Mouse (Mus musculus): ENCODE measurements around the gene Rab11fip2. TPM values are rescaled to one million over a fixed set of nuclear protein-coding genes. Genes with fewer than 3 reads are reported as not detected.

The Rab11fip2 gene
- total RNA-seq, 1 experiment: 5.5 TPM

DNA sequence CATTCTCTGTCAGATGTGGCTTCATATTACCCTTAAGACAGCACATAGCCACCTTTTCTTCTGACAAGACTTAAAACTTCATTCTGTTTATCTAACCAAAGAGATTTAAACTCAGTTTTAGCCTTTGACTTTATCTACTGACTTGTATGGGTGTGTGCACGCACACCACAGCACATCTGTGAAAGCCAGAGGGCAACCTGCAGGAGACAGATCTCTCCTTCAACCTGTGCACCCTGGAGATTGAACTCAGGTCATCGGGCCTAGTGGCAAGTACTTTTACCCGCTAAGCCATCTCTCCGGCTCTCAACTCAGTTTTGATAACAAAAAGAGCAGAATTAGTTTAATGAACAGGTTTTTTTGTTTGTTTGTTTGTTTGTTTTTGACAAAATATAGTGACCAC, 43.5 kb downstream of the Rab11fip2 start:
- Histone ChIP-seq H3K9me3 (ENCODE audit: control insufficient read depth, insufficient read depth, low read depth, low read length) (no peaks in the 10 kb centered on the region), H3K4me3 (ENCODE audit: insufficient read depth in 1 of 2, low read depth in 1 of 2, low read length in 2 of 2, poor library complexity in 1 of 2, severe bottlenecking in 1 of 2) (no peak overlapping the region), H3K9ac (ENCODE audit: insufficient read depth, low read depth, low read length, poor library complexity, severe bottlenecking) (no peak overlapping the region), H3K27ac (ENCODE audit: insufficient read depth, low read depth, low read length, poor library complexity, severe bottlenecking) (no peak overlapping the region), H3K4me1 (ENCODE audit: control insufficient read depth in 2 of 2, insufficient read depth in 2 of 2, low read length in 2 of 2, poor library complexity in 1 of 2) (no peaks in the 10 kb centered on the region), H3K36me3 (ENCODE audit: control insufficient read depth, insufficient read depth, low read length, poor library complexity, severe bottlenecking) (no peaks in the 10 kb centered on the region)
- no peak for TF ChIP-seq ZC3H11A (IDR thresholded peaks at IDR 0.05; ENCODE audit: borderline replicate concordance, low read depth, low read length)
- no peak for TF ChIP-seq HCFC1 (IDR thresholded peaks at IDR 0.05; ENCODE audit: borderline replicate concordance, insufficient read depth, low read length)
- TF ChIP-seq MAFK (IDR thresholded peaks at IDR 0.05; ENCODE audit: insufficient read depth, low read depth, low read length): no peak
- no peak for TF ChIP-seq CHD2 (IDR thresholded peaks at IDR 0.05; ENCODE audit: low read depth, low read length)
- no peak for TF ChIP-seq ZNF384 (IDR thresholded peaks at IDR 0.05; ENCODE audit: low read depth, low read length)
- DNase-seq (ENCODE audit: low read depth, low spot score): no peak
- in situ Hi-C loops (cut with MboI; ENCODE audit: low sequenced_read_pairs in 2 of 2, unreplicated experiment in 2 of 2): no loop called here

DNA sequence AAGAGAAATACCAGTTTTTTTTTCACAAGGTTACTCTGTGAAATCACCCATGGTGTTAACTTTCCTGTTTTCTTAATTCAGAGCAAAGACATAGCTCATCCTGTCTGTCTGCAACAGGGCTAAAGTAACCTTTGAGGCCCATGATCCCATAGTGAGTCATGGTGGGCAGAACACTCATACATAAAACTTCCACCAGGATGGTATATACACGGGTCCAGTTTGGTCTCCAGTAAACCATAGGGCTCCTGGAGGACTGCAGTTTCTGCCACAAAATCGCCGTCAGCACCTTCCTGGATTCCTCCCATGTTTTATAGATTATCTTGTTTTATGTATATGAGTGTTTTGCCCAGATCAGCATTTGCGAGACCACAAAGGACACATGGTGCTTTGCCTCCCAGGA, 45.2 kb downstream of the Rab11fip2 start:
- H3K4me3 ChIP-seq (ENCODE audit: insufficient read depth in 1 of 2, low read depth in 1 of 2, low read length in 2 of 2, poor library complexity in 1 of 2, severe bottlenecking in 1 of 2): no peak overlapping the region
- no peak for DNase-seq (ENCODE audit: low read depth, low spot score)
- H3K27ac ChIP-seq (ENCODE audit: insufficient read depth, low read depth, low read length, poor library complexity, severe bottlenecking): no peak overlapping the region
- in situ Hi-C loops (cut with MboI; ENCODE audit: low sequenced_read_pairs in 2 of 2, unreplicated experiment in 2 of 2): no loop called here
- no peaks in the 10 kb centered on the region for H3K9me3 ChIP-seq (ENCODE audit: control insufficient read depth, insufficient read depth, low read depth, low read length)
- H3K36me3 ChIP-seq (ENCODE audit: control insufficient read depth, insufficient read depth, low read length, poor library complexity, severe bottlenecking): no peaks in the 10 kb centered on the region
- TF ChIP-seq CHD2 (IDR thresholded peaks at IDR 0.05; ENCODE audit: low read depth, low read length) (no peak), MAFK (IDR thresholded peaks at IDR 0.05; ENCODE audit: insufficient read depth, low read depth, low read length) (no peak), HCFC1 (IDR thresholded peaks at IDR 0.05; ENCODE audit: borderline replicate concordance, insufficient read depth, low read length) (no peak), ZC3H11A (IDR thresholded peaks at IDR 0.05; ENCODE audit: borderline replicate concordance, low read depth, low read length) (no peak), ZNF384 (IDR thresholded peaks at IDR 0.05; ENCODE audit: low read depth, low read length) (no peak)
- H3K4me1 ChIP-seq (ENCODE audit: control insufficient read depth in 2 of 2, insufficient read depth in 2 of 2, low read length in 2 of 2, poor library complexity in 1 of 2): no peaks in the 10 kb centered on the region
- H3K9ac ChIP-seq (ENCODE audit: insufficient read depth, low read depth, low read length, poor library complexity, severe bottlenecking): no peak overlapping the region

DNA sequence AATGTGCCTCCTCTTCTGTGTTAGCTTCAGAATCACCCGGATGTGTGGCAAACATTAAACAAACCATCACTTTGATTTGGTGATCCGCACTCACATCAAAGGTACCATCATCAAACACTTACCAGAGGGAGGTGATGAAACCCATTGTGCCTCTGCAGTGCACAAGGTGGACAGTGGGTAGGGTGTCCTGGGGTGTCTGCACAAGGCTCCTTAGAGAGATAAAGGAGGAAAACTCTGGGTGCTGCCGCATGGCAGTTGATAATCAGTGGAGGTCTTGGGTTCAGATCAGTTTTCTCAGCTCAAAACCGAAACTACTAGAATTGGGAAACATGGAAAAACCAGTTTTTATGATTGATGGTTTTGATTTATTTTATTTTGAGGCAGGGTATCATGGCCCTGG, 54.1 kb downstream of the Rab11fip2 start:
- H3K27ac ChIP-seq (ENCODE audit: insufficient read depth, low read depth, low read length, poor library complexity, severe bottlenecking): no peak overlapping the region
- no peaks in the 10 kb centered on the region for H3K9me3 ChIP-seq (ENCODE audit: control insufficient read depth, insufficient read depth, low read depth, low read length)
- H3K9ac ChIP-seq (ENCODE audit: insufficient read depth, low read depth, low read length, poor library complexity, severe bottlenecking): no peak overlapping the region
- H3K4me1 ChIP-seq (ENCODE audit: control insufficient read depth in 2 of 2, insufficient read depth in 2 of 2, low read length in 2 of 2, poor library complexity in 1 of 2): no peaks in the 10 kb centered on the region
- in situ Hi-C loops (cut with MboI; ENCODE audit: low sequenced_read_pairs in 2 of 2, unreplicated experiment in 2 of 2): no loop called here
- H3K36me3 ChIP-seq (ENCODE audit: control insufficient read depth, insufficient read depth, low read length, poor library complexity, severe bottlenecking): no peaks in the 10 kb centered on the region
- no peak for TF ChIP-seq ZNF384 (IDR thresholded peaks at IDR 0.05; ENCODE audit: low read depth, low read length)
- TF ChIP-seq HCFC1 (IDR thresholded peaks at IDR 0.05; ENCODE audit: borderline replicate concordance, insufficient read depth, low read length): no peak
- TF ChIP-seq ZC3H11A (IDR thresholded peaks at IDR 0.05; ENCODE audit: borderline replicate concordance, low read depth, low read length): no peak
- no peak for TF ChIP-seq CHD2 (IDR thresholded peaks at IDR 0.05; ENCODE audit: low read depth, low read length)
- TF ChIP-seq MAFK (IDR thresholded peaks at IDR 0.05; ENCODE audit: insufficient read depth, low read depth, low read length): no peak
- DNase-seq (ENCODE audit: low read depth, low spot score): no peak
- H3K4me3 ChIP-seq (ENCODE audit: insufficient read depth in 1 of 2, low read depth in 1 of 2, low read length in 2 of 2, poor library complexity in 1 of 2, severe bottlenecking in 1 of 2): no peak overlapping the region

DNA sequence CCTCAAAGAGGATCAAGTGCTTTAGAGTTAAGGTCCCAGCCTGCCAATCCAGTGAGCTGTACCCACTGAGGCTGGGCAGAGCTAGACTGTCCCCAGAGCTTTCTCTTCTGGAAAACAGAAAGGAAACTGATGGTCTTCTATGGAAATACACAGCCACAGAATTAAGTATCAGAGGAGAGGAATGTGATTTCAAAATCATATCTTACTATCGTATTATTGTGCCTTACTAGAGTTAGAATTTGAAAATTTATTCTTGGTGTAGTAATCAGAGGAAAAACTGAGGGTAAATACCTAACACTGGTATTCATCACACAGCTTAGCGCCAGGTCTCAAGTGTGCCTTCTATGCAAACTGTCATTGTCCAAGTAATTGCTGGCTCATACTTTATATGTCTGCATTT, 54.6 kb downstream of the Rab11fip2 start:
- no peak for DNase-seq (ENCODE audit: low read depth, low spot score)
- H3K36me3 ChIP-seq (ENCODE audit: control insufficient read depth, insufficient read depth, low read length, poor library complexity, severe bottlenecking): no peaks in the 10 kb centered on the region
- TF ChIP-seq CHD2 (IDR thresholded peaks at IDR 0.05; ENCODE audit: low read depth, low read length) (no peak), ZNF384 (IDR thresholded peaks at IDR 0.05; ENCODE audit: low read depth, low read length) (no peak), MAFK (IDR thresholded peaks at IDR 0.05; ENCODE audit: insufficient read depth, low read depth, low read length) (no peak), HCFC1 (IDR thresholded peaks at IDR 0.05; ENCODE audit: borderline replicate concordance, insufficient read depth, low read length) (no peak), ZC3H11A (IDR thresholded peaks at IDR 0.05; ENCODE audit: borderline replicate concordance, low read depth, low read length) (no peak)
- H3K4me1 ChIP-seq (ENCODE audit: control insufficient read depth in 2 of 2, insufficient read depth in 2 of 2, low read length in 2 of 2, poor library complexity in 1 of 2): no peaks in the 10 kb centered on the region
- in situ Hi-C loops (cut with MboI; ENCODE audit: low sequenced_read_pairs in 2 of 2, unreplicated experiment in 2 of 2): no loop called here
- no peak overlapping the region for H3K9ac ChIP-seq (ENCODE audit: insufficient read depth, low read depth, low read length, poor library complexity, severe bottlenecking)
- H3K4me3 ChIP-seq (ENCODE audit: insufficient read depth in 1 of 2, low read depth in 1 of 2, low read length in 2 of 2, poor library complexity in 1 of 2, severe bottlenecking in 1 of 2): no peak overlapping the region
- no peaks in the 10 kb centered on the region for H3K9me3 ChIP-seq (ENCODE audit: control insufficient read depth, insufficient read depth, low read depth, low read length)
- no peak overlapping the region for H3K27ac ChIP-seq (ENCODE audit: insufficient read depth, low read depth, low read length, poor library complexity, severe bottlenecking)

DNA sequence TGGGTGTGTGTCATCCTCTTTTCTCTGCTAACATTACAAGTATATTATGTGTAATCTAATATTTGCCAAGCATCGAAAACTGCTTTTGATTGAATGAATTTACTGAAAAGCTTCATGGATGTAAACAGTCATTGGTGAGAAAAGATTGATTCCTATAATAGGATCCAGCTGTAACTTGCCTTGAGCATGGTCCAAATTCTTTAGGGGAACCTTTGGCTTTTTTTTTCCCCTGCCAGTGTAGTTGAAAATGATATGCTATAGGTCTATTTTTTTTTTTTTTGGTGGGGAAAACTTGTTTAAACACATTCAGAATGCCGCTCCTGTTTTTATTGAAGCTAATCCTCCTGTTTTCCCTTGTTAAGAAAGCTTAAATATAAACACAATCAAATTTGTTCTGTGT, 55.6 kb downstream of the Rab11fip2 start:
- Histone ChIP-seq H3K4me3 (ENCODE audit: insufficient read depth in 1 of 2, low read depth in 1 of 2, low read length in 2 of 2, poor library complexity in 1 of 2, severe bottlenecking in 1 of 2) (no peak overlapping the region), H3K9ac (ENCODE audit: insufficient read depth, low read depth, low read length, poor library complexity, severe bottlenecking) (no peak overlapping the region), H3K36me3 (ENCODE audit: control insufficient read depth, insufficient read depth, low read length, poor library complexity, severe bottlenecking) (no peaks in the 10 kb centered on the region), H3K4me1 (ENCODE audit: control insufficient read depth in 2 of 2, insufficient read depth in 2 of 2, low read length in 2 of 2, poor library complexity in 1 of 2) (no peaks in the 10 kb centered on the region), H3K9me3 (ENCODE audit: control insufficient read depth, insufficient read depth, low read depth, low read length) (no peaks in the 10 kb centered on the region), H3K27ac (ENCODE audit: insufficient read depth, low read depth, low read length, poor library complexity, severe bottlenecking) (no peak overlapping the region)
- no peak for TF ChIP-seq ZNF384 (IDR thresholded peaks at IDR 0.05; ENCODE audit: low read depth, low read length)
- TF ChIP-seq HCFC1 (IDR thresholded peaks at IDR 0.05; ENCODE audit: borderline replicate concordance, insufficient read depth, low read length): no peak
- no peak for TF ChIP-seq CHD2 (IDR thresholded peaks at IDR 0.05; ENCODE audit: low read depth, low read length)
- no peak for TF ChIP-seq MAFK (IDR thresholded peaks at IDR 0.05; ENCODE audit: insufficient read depth, low read depth, low read length)
- no peak for TF ChIP-seq ZC3H11A (IDR thresholded peaks at IDR 0.05; ENCODE audit: borderline replicate concordance, low read depth, low read length)
- in situ Hi-C loops (cut with MboI; ENCODE audit: low sequenced_read_pairs in 2 of 2, unreplicated experiment in 2 of 2): no loop called here
- DNase-seq (ENCODE audit: low read depth, low spot score): no peak

Data from ES-E14 (cell line).